Mouse (Mus musculus) C2C12 (cell line): ENCODE data around the gene AI854703. TPM values are rescaled to one million over a fixed set of nuclear protein-coding genes. Genes with fewer than 3 reads are reported as not detected.

Source experiments
- polyA plus RNA-seq: library from polyadenylated mRNA; unstranded; fragments of >200 nt; fragmentation: generic; extraction: Trizol; gene quantifications from one replicate; pipeline ENCODE4 v1.2.1, GENCODE M21; 2012; ENCODE audit warnings: missing spikeins

AI854703 gene
- polyA plus RNA-seq, 1 experiment = 0.01 TPM

Other genes starting within 250 kb of the AI854703 start
- 2.7 TPM for gene Krba1, start 231.2 kb upstream of the AI854703 start, polyA plus RNA-seq
- 0.75 TPM for gene Zfp467, start 180.9 kb upstream of the AI854703 start, polyA plus RNA-seq
- 0.13 TPM for gene Sspo, start 178.5 kb upstream of the AI854703 start, polyA plus RNA-seq
- gene Atp6v0e2, start 89.1 kb upstream of the AI854703 start, polyA plus RNA-seq = 3.3 TPM
- gene Lrrc61, start 72.0 kb upstream of the AI854703 start, polyA plus RNA-seq = 6.2 TPM
- 0.08 TPM for gene Rarres2, start 54.0 kb upstream of the AI854703 start, polyA plus RNA-seq
- not detected for gene Gm45021, start 37.2 kb upstream of the AI854703 start, polyA plus RNA-seq
- 9.1 TPM for gene Repin1, start 32.9 kb upstream of the AI854703 start, polyA plus RNA-seq
- 0.69 TPM for gene Gm44965, start 32.8 kb upstream of the AI854703 start, polyA plus RNA-seq
- 1.8 TPM for gene Zfp775, start 24.7 kb upstream of the AI854703 start, polyA plus RNA-seq
- gene Gimap8, start 20.5 kb downstream of the AI854703 start, polyA plus RNA-seq = not detected
- gene Gimap9, start 49.4 kb downstream of the AI854703 start, polyA plus RNA-seq = 0.92 TPM
- 0.04 TPM for gene Gimap4, start 57.8 kb downstream of the AI854703 start, polyA plus RNA-seq
- not detected for gene Gimap6, start 81.5 kb downstream of the AI854703 start, polyA plus RNA-seq
- not detected for gene Gm28053, start 91.8 kb downstream of the AI854703 start, polyA plus RNA-seq
- not detected for gene Gimap7, start 91.9 kb downstream of the AI854703 start, polyA plus RNA-seq
- gene Gimap1, start 112.3 kb downstream of the AI854703 start, polyA plus RNA-seq = not detected
- gene Gimap5, start 119.4 kb downstream of the AI854703 start, polyA plus RNA-seq = not detected
- not detected for gene Gimap3, start 144.1 kb downstream of the AI854703 start, polyA plus RNA-seq
- 2.1 TPM for gene Tmem176a, start 214.2 kb downstream of the AI854703 start, polyA plus RNA-seq
- gene Tmem176b, start 214.7 kb downstream of the AI854703 start, polyA plus RNA-seq = 8.0 TPM
- not detected for gene Aoc1, start 246.1 kb downstream of the AI854703 start, polyA plus RNA-seq